Mouse (Mus musculus): ENCODE measurements around the gene Lfng.
A peak's percentile ranks its signal among the peaks of the same experiment; 100 is the strongest.

DNA sequence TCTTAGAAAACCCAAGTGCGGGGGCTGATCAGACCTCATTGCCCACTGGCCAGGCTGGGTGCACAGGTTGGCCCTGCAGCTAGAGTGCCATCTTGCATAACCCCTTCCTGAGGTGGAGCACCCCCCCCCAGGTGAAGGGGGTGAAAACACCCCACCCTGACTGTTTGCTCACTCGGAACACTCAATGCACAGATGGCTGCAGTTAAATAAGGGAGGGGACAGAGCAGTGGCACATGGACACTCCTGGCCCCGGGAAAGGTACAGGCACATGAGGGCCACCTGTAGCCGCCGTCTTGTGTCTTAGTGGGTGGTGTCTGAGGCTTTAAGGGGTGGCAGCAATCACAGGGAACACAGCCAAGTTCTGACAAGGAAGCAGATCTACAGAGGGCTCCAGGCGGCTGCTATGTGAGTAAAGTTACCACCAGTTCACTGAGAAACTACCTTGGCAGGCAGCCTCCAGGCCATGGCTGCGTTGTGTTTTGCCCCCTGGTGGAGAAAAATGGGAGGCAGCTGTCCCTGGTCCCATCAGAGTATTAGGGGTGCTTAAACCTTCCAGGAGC, 56.6 kb downstream of the Lfng start:
- TF ChIP-seq POLR2A (IDR thresholded peaks at IDR 0.05; ENCODE audit: extremely low read depth, insufficient read depth, low read length) (no peak), CTCF (IDR thresholded peaks at IDR 0.05; ENCODE audit: low read depth, low read length) (peak; percentile 78)
